Mouse (Mus musculus) ES-E14 (cell line): ENCODE data around the gene Slc38a10. TPM values are rescaled to one million over a fixed set of nuclear protein-coding genes. Genes with fewer than 3 reads are reported as not detected.

Experiments used
- DNase-seq: peaks from one replicate; pipeline ENCODE4 v3.0.0-alpha.2; 2013; ENCODE audit warnings: low read depth, low spot score
- H3K27ac ChIP-seq: 2 replicates; pipeline ENCODE4 v1.5.1; 2012; ENCODE audit warnings: low read depth, mild to moderate bottlenecking, low read length, moderate library complexity, mixed read lengths; ENCODE audit not compliant: poor library complexity, insufficient read depth, severe bottlenecking
- H3K36me3 ChIP-seq: 2 replicates; pipeline ENCODE4 v1.6.1; 2012; ENCODE audit warnings: mild to moderate bottlenecking, low read length, moderate library complexity, mixed read lengths; ENCODE audit not compliant: control insufficient read depth, poor library complexity, insufficient read depth, severe bottlenecking
- H3K4me1 ChIP-seq, 2 experiments: fragments of 150-350 bp in 1 of 2; sonication (generic) in 1 of 2; 2 replicates each; pipeline ENCODE4 v1.6.1; 2012; ENCODE audit warnings: low read length in 2 of 2, mild to moderate bottlenecking in 1 of 2, mixed read lengths in 1 of 2; ENCODE audit not compliant: control insufficient read depth in 2 of 2, insufficient read depth in 2 of 2, poor library complexity in 1 of 2
- H3K4me3 ChIP-seq, 2 experiments: fragments of 150-350 bp in 1 of 2; sonication (generic) in 1 of 2; 2 replicates each; pipeline ENCODE4 v1.5.1; 2012; ENCODE audit warnings: low read length in 2 of 2, low read depth in 1 of 2, mild to moderate bottlenecking in 1 of 2, mixed read lengths in 1 of 2; ENCODE audit not compliant: insufficient read depth in 1 of 2, poor library complexity in 1 of 2, severe bottlenecking in 1 of 2
- H3K9ac ChIP-seq: 2 replicates; pipeline ENCODE4 v1.6.1; 2012; ENCODE audit warnings: low read depth, mild to moderate bottlenecking, low read length, mixed read lengths; ENCODE audit not compliant: poor library complexity, insufficient read depth, severe bottlenecking
- H3K9me3 ChIP-seq: fragments of 150-350 bp; sonication (generic); 2 replicates; pipeline ENCODE4 v1.6.1; 2012; ENCODE audit warnings: low read depth, mild to moderate bottlenecking, low read length; ENCODE audit not compliant: control insufficient read depth, insufficient read depth
- CHD2 ChIP-seq: IDR thresholded peaks from 2 replicates; pipeline ENCODE4 v1.6.1; 2014; ENCODE audit warnings: mild to moderate bottlenecking, low read depth, low read length, inconsistent platforms
- HCFC1 ChIP-seq: IDR thresholded peaks from 2 replicates; pipeline ENCODE4 v1.6.1; 2012; ENCODE audit warnings: low read length, inconsistent platforms, borderline replicate concordance; ENCODE audit not compliant: insufficient read depth
- MAFK ChIP-seq: IDR thresholded peaks from 2 replicates; pipeline ENCODE4 v1.6.1; 2014; ENCODE audit warnings: mild to moderate bottlenecking, low read depth, low read length, inconsistent platforms; ENCODE audit not compliant: insufficient read depth
- ZC3H11A ChIP-seq: IDR thresholded peaks from 2 replicates; pipeline ENCODE4 v1.6.1; 2012; ENCODE audit warnings: low read depth, mild to moderate bottlenecking, inconsistent platforms, low read length, borderline replicate concordance
- ZNF384 ChIP-seq: IDR thresholded peaks from 2 replicates; pipeline ENCODE4 v1.6.1; 2012; ENCODE audit warnings: low read depth, low read length, inconsistent platforms
- in situ Hi-C, 2 experiments: fragments of 600-800 bp; cut with MboI; formaldehyde crosslinking; loops; one replicate each; pipeline ENCODE4 v1.15.1; 2025; ENCODE audit warnings: low sequenced_read_pairs in 2 of 2, inconsistent platforms in 1 of 2; ENCODE audit not compliant: unreplicated experiment in 2 of 2
- total RNA-seq: library from RNA; depleted of rRNA; stranded (reverse); fragments of 300-350 nt; gene quantifications from 2 replicates; pipeline ENCODE4 v1.2.3, GENCODE M21; 2012

The Slc38a10 gene
- total RNA-seq, 1 experiment = 146 TPM

DNA sequence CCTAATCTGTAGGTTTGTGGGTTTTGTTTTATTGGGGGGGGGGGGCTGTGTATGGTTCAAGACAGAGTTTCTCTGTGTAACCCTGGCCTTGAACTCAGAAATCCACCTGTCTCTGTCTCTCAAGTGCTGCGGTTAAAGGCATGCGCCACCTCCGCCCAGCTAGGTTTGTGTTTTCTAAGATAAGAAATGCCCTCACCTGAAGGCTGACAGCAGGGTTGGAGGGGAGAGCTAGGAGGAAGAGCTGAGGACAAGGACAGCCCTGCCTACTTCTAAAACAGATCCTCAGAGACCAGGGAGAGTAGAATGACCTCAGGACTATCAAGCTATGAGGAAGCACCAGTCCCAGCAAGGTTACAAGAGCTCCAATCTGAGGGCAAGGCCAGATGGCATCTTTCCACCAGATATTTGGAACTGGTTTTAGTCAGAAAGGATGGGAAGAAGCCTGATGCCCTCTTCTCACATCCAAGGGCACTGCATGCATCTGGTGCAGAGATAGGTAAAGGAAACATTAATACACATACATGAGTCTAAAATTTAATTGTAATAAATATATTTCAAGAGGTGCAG, 47.6 kb downstream of the Slc38a10 start:
- DNase-seq = no peak
- no peaks in the 10 kb centered on the region for H3K9me3 ChIP-seq
- peaks cover 0 to 11% of the 10 kb centered on the region in 2 experiments; a peak in 1 of 4 replicates for H3K4me1 ChIP-seq
- H3K36me3 ChIP-seq = peaks cover 18% of the 10 kb centered on the region
- H3K4me3 ChIP-seq = no peak overlapping the region
- in situ Hi-C loops = no loop called here
- no peak overlapping the region for H3K9ac ChIP-seq
- no peak overlapping the region for H3K27ac ChIP-seq
- no peak for TF ChIP-seq ZNF384
- no peak for TF ChIP-seq CHD2
- no peak for TF ChIP-seq MAFK
- TF ChIP-seq HCFC1 = no peak
- no peak for TF ChIP-seq ZC3H11A

DNA sequence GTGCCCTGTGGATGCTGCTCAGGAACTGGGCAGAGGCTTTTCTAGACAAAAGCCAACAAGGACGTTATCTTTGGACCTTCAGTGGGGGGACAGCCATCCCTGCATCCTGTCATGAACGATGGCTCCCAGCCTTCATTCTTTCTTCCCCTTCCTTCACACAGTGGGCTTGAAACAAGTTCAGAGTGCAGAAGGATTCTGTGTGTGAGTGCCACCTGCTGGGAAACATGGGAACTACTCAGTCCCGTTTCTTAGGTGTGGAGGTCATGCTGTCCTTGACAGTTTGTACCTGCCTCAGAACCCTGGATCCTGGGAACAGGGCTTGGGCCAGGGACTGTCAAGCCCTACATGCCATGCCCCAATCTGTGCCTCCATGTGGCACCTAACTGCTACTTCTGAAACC, 50.1 kb downstream of the Slc38a10 start:
- TF ChIP-seq MAFK (no peak), CHD2 (no peak), HCFC1 (no peak), ZNF384 (no peak), ZC3H11A (peak; percentile 42; the same call in 1 of the 2 replicates)
- peaks cover 13% of the 10 kb centered on the region for H3K36me3 ChIP-seq
- peak; percentile 85 for DNase-seq

DNA sequence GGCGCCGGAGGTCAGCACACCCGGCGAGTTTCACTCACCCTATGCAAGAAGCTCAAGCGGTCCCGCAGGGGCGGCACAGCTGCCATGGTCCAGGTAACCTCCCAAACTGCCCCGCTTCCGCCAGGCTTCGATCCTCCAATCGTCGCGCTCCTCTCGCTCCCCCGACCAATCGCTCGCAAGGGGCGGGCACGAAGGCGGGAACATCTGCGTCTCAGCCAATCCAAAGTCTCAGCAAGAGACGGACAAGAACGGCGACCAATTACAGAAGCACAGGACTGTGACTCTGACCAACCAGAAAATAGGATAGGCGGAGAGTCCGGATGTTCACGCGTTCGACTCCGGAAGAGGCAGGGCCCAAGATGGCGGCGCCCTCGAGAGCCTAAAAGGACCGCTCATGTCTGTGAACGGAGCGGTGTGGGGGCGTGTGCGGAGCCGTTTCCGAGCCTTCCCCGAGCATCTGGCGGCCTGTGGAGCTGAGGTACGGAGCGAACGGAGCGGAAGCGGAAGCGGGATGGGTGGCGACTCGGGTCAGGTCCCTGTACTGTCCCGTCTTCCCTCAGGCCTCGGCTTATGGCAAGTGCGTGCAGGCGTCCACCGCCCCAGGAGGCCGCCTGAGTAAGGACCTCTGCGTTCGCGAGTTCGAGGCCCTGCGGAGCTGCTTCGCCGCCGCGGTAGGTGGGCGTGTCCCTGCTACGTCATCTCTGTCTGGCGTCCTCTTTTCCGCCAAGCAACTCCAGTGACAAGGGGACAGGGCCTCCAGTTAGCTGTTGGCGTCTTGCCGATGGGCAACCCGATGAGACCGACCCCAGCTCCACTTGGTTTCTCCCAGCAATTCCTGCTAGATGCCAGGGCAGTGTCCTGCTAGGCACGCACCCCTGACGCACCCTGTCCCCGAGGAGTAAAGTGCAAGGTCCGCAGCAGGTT, 52.3 kb downstream of the Slc38a10 start, which contains the start of the genes Tepsin and Ndufaf8:
TSS of gene Tepsin (minus strand) at position 144 of the 924 bp plus-strand sequence.
TSS of gene Ndufaf8 (plus strand) at position 341 of the 924 bp plus-strand sequence.
- peak within 1 kb of the TSS; percentile 97 for H3K9ac ChIP-seq
- H3K9me3 ChIP-seq = no peaks in the 10 kb centered on the region
- peaks cover 14% of the 10 kb centered on the region; the same call in 1 of the 2 replicates for H3K36me3 ChIP-seq
- peaks cover 3 to 9% of the 10 kb centered on the region in 2 experiments; a peak in 2 of 4 replicates for H3K4me1 ChIP-seq
- peak within 1 kb of the TSS; percentile 96 to 97 for H3K4me3 ChIP-seq
- DNase-seq = peak; percentile 97
- in situ Hi-C loops = no loop called here
- TF ChIP-seq ZC3H11A (no peak), HCFC1 (peak; percentile 62; the same call in 1 of the 2 replicates), MAFK (no peak), CHD2 (peak; percentile 99), ZNF384 (no peak)
- H3K27ac ChIP-seq = peak within 1 kb of the TSS; percentile 82

More for the DNA sequence above, 50.1 kb downstream of the Slc38a10 start:
- Histone ChIP-seq H3K4me3 (no peak overlapping the region), H3K9ac (no peak overlapping the region), H3K4me1 (peaks cover 3 to 11% of the 10 kb centered on the region in 2 experiments; a peak in 2 of 4 replicates), H3K27ac (no peak overlapping the region), H3K9me3 (no peaks in the 10 kb centered on the region)
- in situ Hi-C loops = no loop called here

DNA sequence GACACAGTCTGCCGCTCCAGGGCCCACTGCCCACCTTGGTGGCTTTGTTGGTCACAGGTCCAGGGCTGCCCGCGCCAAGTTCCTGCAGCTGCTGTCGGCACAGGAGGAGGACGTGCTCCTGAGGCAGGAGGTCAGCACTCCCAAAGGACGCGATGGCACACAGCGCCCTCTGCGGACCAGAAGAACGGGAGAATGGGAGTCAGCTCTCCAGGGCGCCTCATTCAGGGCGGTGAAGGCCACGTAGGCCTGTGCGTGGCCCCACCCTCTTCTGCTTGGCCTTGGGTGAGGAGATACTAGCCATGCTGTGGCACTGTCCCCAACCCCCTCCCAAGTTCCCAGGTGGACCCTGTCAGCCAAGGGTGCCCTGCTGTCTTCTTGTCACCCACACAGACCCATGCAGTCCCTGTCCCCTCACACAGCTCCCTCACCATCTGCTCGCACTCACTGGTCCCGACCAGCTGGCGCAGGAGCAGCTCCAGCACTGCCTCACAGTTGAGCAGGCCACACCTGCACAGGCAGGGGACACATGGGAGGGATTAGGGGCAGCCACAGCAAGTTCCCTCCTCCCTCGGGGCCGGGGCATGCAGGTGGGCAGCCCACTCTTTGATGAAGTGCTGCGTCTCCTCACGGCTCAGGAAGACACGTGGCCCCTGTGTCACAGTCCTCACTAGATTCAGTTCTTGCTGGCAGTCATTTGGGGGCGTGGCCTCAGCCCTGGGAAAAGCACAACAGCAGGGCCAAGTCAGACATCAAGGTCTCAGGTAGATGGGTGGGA, 58.1 kb downstream of the Slc38a10 start:
- no peak for DNase-seq
- H3K4me3 ChIP-seq = no peak overlapping the region
- no peaks in the 10 kb centered on the region for H3K9me3 ChIP-seq
- peaks cover 38% of the 10 kb centered on the region; the same call in 1 of the 2 replicates for H3K36me3 ChIP-seq
- TF ChIP-seq ZC3H11A (no peak), ZNF384 (no peak), CHD2 (no peak), MAFK (no peak), HCFC1 (no peak)
- peaks cover 3 to 9% of the 10 kb centered on the region in 2 experiments; a peak in 2 of 4 replicates for H3K4me1 ChIP-seq
- no peak overlapping the region for H3K27ac ChIP-seq
- in situ Hi-C loops = no loop called here
- H3K9ac ChIP-seq = no peak overlapping the region
